Mouse (Mus musculus): ENCODE results near the gene Sypl.

- no peak for TF ChIP-seq POLR2A (IDR thresholded peaks at IDR 0.05; ENCODE audit: extremely low read depth, insufficient read depth, low read length)
- TF ChIP-seq CTCF (IDR thresholded peaks at IDR 0.05; ENCODE audit: extremely low read depth, insufficient read depth, low read length), result no peak
These were observed 63.4 kb downstream of the Sypl start for GRCm38 (mm10) chr12:33016824-33017705.
